Mouse (Mus musculus): ENCODE measurements around the gene Eif3a. TPM values are rescaled to one million over a fixed set of nuclear protein-coding genes. Genes with fewer than 3 reads are reported as not detected.
A peak's percentile ranks its signal among the peaks of the same experiment; 100 is the strongest.

The Eif3a gene
- polyA plus RNA-seq, 1 experiment, result 88.5 TPM

DNA sequence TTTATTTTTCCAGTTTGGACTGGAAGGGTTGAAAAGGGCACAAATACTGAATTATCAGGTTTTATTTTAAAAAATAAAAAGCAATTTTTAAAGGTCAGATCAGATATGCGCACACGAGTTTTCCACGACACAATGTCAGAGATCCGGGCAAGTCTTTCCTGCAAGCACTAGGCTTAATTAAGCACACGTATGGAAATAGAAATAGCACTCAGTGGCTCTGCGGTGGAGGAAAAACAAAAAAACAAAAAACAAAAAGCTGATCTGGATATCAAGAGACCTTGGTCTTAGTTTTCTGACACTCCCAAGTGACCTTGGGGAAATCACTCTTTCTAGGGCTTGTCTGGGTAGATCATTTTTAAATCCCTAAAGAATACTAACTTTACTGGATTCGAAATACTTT is 1.0 kb downstream of the Eif3a start:
- H3K4me3 ChIP-seq (ENCODE audit: insufficient read depth, low read depth, low read length), result peak overlapping the region; percentile 95

DNA sequence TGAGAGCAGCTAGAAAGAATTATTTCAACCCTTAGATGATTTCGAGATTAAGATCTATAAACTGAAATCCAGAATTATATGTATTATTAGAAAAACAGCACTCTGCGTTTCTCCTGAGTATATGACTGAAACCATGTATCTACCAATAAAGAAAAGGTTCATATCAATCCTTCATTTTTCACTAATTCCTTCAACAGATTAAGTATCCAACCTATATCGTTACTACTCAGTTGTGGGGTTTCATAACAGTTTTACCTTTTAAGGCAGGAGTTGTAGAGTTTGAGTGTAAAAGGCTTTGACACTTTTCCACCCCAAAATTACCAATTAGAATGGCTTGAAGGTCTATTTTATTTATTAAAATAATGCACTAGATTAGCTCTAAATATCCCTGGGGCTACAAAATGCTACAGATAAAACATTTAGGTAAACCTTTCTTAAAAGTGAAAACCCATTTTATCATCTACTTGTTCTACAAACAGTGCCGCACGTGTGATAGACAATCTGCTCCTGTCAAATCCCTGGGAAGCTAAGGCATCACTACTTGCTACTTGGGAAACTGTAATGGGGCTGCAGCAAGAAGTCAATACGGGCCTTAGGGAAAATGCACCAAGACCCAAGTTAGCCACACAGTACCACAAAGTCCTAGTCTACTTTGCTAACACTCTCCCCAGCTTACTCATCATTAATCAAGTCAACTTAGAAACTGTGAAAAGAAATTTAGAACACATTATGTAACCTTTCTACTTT is 2.1 kb downstream of the Eif3a start:
- Histone ChIP-seq H3K27ac (replicated peaks; ENCODE audit: low read depth, low read length) (no peak overlapping the region), H3K4me1 (ENCODE audit: control insufficient read depth, insufficient read depth, insufficient read length, low read length) (peaks cover 7% of the 10 kb centered on the region; the same call in 1 of the 2 replicates), H3K4me3 (ENCODE audit: insufficient read depth, low read depth, low read length) (peak overlapping the region; percentile 43; the same call in 1 of the 2 replicates)

More for the DNA sequence above, 1.0 kb downstream of the Eif3a start:
- Histone ChIP-seq H3K4me1 (ENCODE audit: control insufficient read depth, insufficient read depth, insufficient read length, low read length) (peaks cover 7% of the 10 kb centered on the region; the same call in 1 of the 2 replicates), H3K27ac (replicated peaks; ENCODE audit: low read depth, low read length) (peak overlapping the region; percentile 90)

DNA sequence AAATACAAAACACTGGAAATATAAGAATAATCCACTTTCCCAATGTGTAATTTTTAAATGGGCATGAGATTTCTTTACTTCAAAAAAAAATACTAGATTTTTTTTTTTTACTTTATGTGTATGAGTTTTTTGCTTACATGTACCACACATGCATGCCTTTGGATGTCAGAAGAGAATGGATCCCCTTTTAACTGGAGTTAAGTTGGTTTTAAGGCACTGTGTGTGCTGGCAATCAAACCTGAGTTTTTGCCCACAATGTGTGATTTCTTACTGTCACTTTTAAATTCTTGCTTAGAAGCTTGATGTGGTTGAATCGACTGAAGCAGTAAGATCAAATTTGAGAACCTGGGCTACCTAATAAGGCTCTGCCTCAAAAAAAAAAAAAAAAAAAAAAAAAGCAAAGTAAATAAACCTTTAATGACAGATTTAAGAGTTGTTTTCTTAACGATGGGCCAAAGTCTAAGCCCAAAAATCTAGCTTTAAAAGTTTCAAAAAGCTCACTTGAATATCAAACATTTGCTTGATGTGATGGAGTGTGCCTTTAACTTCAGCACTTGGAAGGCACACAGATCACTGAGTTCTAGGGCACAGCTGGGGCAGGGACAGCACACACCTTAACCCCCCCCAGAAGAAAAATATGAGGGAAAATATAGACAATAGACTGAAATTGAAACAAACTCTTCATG is 2.9 kb downstream of the Eif3a start:
- Histone ChIP-seq H3K4me1 (ENCODE audit: control insufficient read depth, insufficient read depth, insufficient read length, low read length) (peaks cover 7% of the 10 kb centered on the region; the same call in 1 of the 2 replicates), H3K27ac (replicated peaks; ENCODE audit: low read depth, low read length) (no peak overlapping the region), H3K4me3 (ENCODE audit: insufficient read depth, low read depth, low read length) (no peak overlapping the region)

- H3K4me3 ChIP-seq (ENCODE audit: insufficient read depth, low read depth, low read length), result no peak overlapping the region
- H3K27ac ChIP-seq (replicated peaks; ENCODE audit: low read depth, low read length), result no peak overlapping the region
- H3K4me1 ChIP-seq (ENCODE audit: control insufficient read depth, insufficient read depth, insufficient read length, low read length), result peaks cover 7% of the 10 kb centered on the region; the same call in 1 of the 2 replicates
Observed at GRCm38 (mm10) chr19:60784712-60785111, 5.7 kb downstream of the Eif3a start.

DNA sequence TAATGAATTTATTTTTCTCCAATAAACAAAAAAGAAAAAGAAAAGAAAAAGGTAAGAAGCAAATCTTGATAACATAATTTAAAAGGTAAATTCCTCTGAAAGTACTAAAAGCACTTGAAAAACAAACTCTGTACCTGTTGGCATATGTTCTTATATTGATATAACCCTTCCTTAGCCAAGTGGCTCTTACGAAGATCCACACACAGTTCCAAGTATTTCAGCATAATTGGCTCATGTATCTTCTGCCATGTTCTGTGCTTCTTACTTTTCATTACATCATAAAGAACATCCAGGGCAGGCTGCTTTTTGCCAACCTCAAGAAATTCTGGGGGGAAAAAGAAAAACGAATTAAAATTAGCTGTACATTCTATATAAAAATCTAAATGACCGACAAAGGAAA is 8.4 kb downstream of the Eif3a start:
- Histone ChIP-seq H3K4me3 (ENCODE audit: insufficient read depth, low read depth, low read length) (no peak overlapping the region), H3K27ac (replicated peaks; ENCODE audit: low read depth, low read length) (no peak overlapping the region), H3K4me1 (ENCODE audit: control insufficient read depth, insufficient read depth, insufficient read length, low read length) (peaks cover 4% of the 10 kb centered on the region; the same call in 1 of the 2 replicates)

GRCm38 (mm10) chr19:60773366-60773765 is 17.1 kb downstream of the Eif3a start:
- Histone ChIP-seq H3K4me1 (ENCODE audit: control insufficient read depth, insufficient read depth, insufficient read length, low read length) (no peaks in the 10 kb centered on the region), H3K4me3 (ENCODE audit: insufficient read depth, low read depth, low read length) (no peak overlapping the region), H3K27ac (replicated peaks; ENCODE audit: low read depth, low read length) (no peak overlapping the region)

GRCm38 (mm10) chr19:60758896-60759835 is 31.3 kb downstream of the Eif3a start:
- no peak overlapping the region for H3K27ac ChIP-seq (replicated peaks; ENCODE audit: low read depth, low read length)
- H3K4me3 ChIP-seq (ENCODE audit: insufficient read depth, low read depth, low read length), result no peak overlapping the region
- no peaks in the 10 kb centered on the region for H3K4me1 ChIP-seq (ENCODE audit: control insufficient read depth, insufficient read depth, insufficient read length, low read length)

- Histone ChIP-seq H3K4me1 (ENCODE audit: control insufficient read depth, insufficient read depth, insufficient read length, low read length) (no peaks in the 10 kb centered on the region), H3K4me3 (ENCODE audit: insufficient read depth, low read depth, low read length) (peak overlapping the region; percentile 62), H3K27ac (replicated peaks; ENCODE audit: low read depth, low read length) (no peak overlapping the region)
Observed at GRCm38 (mm10) chr19:60757099-60757785, 33.2 kb downstream of the Eif3a start.

DNA sequence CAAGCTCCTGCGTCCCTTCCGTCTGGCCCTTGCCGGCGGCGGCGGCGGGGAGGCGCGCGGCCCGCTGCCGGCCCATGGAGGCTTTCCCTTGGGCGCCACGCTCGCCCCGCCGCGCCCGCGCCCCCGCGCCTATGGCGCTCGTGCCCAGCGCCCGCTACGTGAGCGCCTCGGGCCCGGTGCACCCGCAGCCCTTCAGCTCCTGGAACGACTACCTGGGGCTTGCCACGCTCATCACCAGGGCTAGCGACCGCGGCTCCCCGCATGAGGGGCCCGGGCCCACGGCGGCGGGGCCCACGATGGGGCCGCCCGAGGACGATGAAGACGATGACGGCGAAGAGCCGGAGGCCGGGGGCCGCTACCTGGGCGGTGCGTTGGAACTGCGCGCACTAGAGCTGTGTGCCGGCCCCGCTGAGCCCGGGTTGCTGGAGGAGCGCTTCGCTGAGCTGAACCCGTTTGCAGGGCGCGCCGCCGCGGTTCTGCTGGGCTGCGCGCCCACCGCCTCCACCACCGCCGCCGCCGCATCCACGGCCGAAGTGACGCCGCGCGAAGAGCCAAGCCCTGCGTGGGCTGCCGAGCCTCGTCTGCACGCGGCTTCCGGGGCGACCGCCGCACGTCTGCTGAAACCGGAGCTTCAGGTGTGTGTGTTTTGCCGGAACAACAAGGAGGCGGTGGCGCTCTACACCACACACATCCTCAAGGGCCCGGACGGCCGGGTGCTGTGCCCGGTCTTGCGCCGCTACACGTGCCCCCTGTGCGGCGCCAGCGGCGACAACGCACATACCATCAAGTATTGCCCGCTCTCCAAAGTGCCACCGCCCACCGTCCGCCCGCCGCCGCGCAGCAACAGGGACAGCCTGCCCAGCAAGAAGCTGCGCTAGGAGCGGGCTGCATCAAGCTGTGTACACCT is 34.0 kb downstream of the Eif3a start:
- peak overlapping the region; percentile 62 for H3K4me3 ChIP-seq (ENCODE audit: insufficient read depth, low read depth, low read length)
- no peak overlapping the region for H3K27ac ChIP-seq (replicated peaks; ENCODE audit: low read depth, low read length)
- no peaks in the 10 kb centered on the region for H3K4me1 ChIP-seq (ENCODE audit: control insufficient read depth, insufficient read depth, insufficient read length, low read length)

GRCm38 (mm10) chr19:60755438-60756191 is 34.8 kb downstream of the Eif3a start, which contains the start of gene Nanos1:
TSS of gene Nanos1 (plus strand) at chr19:60755987.
- H3K4me1 ChIP-seq (ENCODE audit: control insufficient read depth, insufficient read depth, insufficient read length, low read length), result no peaks in the 10 kb centered on the region
- no peak within 1 kb of the TSS for H3K27ac ChIP-seq (replicated peaks; ENCODE audit: low read depth, low read length)

DNA sequence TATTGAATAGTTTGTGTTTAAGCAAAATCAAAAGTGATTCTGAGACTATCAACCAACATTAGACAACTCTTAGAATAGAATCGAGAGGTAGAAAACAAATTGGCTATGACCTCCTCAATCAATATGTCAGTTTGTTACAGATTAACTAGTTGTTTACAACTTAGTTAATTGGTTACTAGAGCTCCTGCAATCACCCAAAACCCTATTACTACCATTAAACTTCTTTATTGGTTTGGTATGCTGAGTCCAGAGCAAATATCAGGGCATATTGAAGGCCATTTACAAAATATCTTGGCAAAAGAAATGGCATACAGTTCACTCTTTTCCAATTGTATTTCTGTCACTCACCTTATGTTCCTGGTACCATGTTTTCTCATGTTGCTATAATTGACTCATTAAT is 42.7 kb downstream of the Eif3a start:
- H3K4me3 ChIP-seq (ENCODE audit: insufficient read depth, low read depth, low read length), result no peak overlapping the region
- H3K27ac ChIP-seq (replicated peaks; ENCODE audit: low read depth, low read length), result no peak overlapping the region
- no peaks in the 10 kb centered on the region for H3K4me1 ChIP-seq (ENCODE audit: control insufficient read depth, insufficient read depth, insufficient read length, low read length)

More at GRCm38 (mm10) chr19:60755438-60756191, 34.8 kb downstream of the Eif3a start, which contains the start of gene Nanos1:
- peak within 1 kb of the TSS; percentile 62 for H3K4me3 ChIP-seq (ENCODE audit: insufficient read depth, low read depth, low read length)

DNA sequence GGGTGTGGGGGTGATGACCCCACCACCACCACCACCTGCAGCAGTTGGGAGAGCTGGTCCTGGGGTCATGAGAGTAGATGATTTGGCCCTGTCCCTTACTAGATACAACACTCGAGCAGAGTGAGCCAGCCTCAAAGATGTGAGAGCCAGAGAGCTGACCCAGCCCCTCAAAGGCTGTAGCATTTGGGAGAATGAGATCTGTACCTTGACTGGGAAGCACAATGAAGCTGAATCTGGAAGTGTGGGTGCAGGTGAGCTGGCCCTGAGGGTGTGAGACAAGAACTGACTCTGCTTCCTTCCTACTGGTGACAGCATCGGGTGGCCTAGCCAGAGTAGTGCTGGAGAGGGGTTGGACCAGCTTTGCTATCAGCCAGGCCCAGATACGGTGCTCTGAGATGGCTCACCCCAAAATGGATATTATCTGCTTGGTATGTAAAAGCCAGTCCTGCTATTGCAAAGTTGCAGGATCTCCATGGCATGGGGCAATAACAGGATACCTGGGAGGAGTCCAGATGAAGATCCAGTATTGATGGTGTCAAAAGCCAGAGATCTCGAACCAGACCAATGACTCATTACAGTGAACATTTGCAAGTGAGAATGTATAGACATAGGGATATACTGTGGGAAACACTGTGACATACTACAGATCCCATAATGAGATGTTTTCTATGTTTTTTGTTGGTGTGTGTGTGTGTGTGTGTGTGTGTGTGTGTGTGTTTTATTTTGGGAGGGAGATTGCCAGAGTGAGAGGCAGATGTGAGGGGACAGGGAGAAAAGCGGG is 46.5 kb downstream of the Eif3a start:
- Histone ChIP-seq H3K27ac (replicated peaks; ENCODE audit: low read depth, low read length) (no peak overlapping the region), H3K4me3 (ENCODE audit: insufficient read depth, low read depth, low read length) (no peak overlapping the region), H3K4me1 (ENCODE audit: control insufficient read depth, insufficient read depth, insufficient read length, low read length) (no peaks in the 10 kb centered on the region)

All from brown adipose tissue, adult 24 weeks (tissue).